Mouse (Mus musculus): ENCODE data around the gene 4931422A03Rik. TPM values are rescaled to one million over a fixed set of nuclear protein-coding genes. Genes with fewer than 3 reads are reported as not detected.

The 4931422A03Rik gene
- polyA plus RNA-seq, 1 experiment from 2014 or later: 2.1 TPM

GRCm38 (mm10) chr2:104042766-104043165 lies 14.6 kb upstream of the 4931422A03Rik start:
- H3K27me3 ChIP-seq: no peaks in the 10 kb centered on the region
- 92% methylated on average over 15 of the region's 15 CpGs for WGBS
- no peak overlapping the region for H3K4me3 ChIP-seq
- H3K4me1 ChIP-seq (replicated peaks): no peaks in the 10 kb centered on the region
- H3K9me3 ChIP-seq: no peaks in the 10 kb centered on the region
- no peak overlapping the region for H3K4me2 ChIP-seq
- H3K27ac ChIP-seq: no peak overlapping the region
- no peak overlapping the region for H3K9ac ChIP-seq
- H3K36me3 ChIP-seq: peaks cover 36% of the 10 kb centered on the region
- ATAC-seq (ENCODE audit: low FRiP score): no peak

- Histone ChIP-seq H3K27ac (no peak overlapping the region), H3K4me2 (no peak overlapping the region), H3K4me1 (replicated peaks) (no peaks in the 10 kb centered on the region), H3K4me3 (no peak overlapping the region), H3K27me3 (no peaks in the 10 kb centered on the region), H3K9ac (no peak overlapping the region), H3K36me3 (peaks cover 41% of the 10 kb centered on the region), H3K9me3 (no peaks in the 10 kb centered on the region)
- no peak for ATAC-seq (ENCODE audit: low FRiP score)
- WGBS: 86% methylated on average over 5 of the region's 5 CpGs
Observed at GRCm38 (mm10) chr2:104041632-104042031, 13.5 kb upstream of the 4931422A03Rik start.

GRCm38 (mm10) chr2:104038236-104038635 lies 10.1 kb upstream of the 4931422A03Rik start:
- Histone ChIP-seq H3K4me2 (no peak overlapping the region), H3K36me3 (peaks cover 47% of the 10 kb centered on the region), H3K27me3 (no peaks in the 10 kb centered on the region), H3K9me3 (no peaks in the 10 kb centered on the region), H3K9ac (no peak overlapping the region), H3K27ac (no peak overlapping the region), H3K4me1 (replicated peaks) (no peaks in the 10 kb centered on the region), H3K4me3 (no peak overlapping the region)
- ATAC-seq (ENCODE audit: low FRiP score): no peak
- WGBS: 51% methylated on average over 2 of the region's 2 CpGs

- H3K36me3 ChIP-seq: peaks cover 50% of the 10 kb centered on the region
- H3K27me3 ChIP-seq: no peaks in the 10 kb centered on the region
- no peak overlapping the region for H3K4me2 ChIP-seq
- 71% methylated on average over 3 of the region's 3 CpGs for WGBS
- H3K9me3 ChIP-seq: no peaks in the 10 kb centered on the region
- no peaks in the 10 kb centered on the region for H3K4me1 ChIP-seq (replicated peaks)
- H3K9ac ChIP-seq: no peak overlapping the region
- ATAC-seq (ENCODE audit: low FRiP score): no peak
- H3K4me3 ChIP-seq: no peak overlapping the region
- H3K27ac ChIP-seq: no peak overlapping the region
Observed at GRCm38 (mm10) chr2:104036316-104036715, 8.2 kb upstream of the 4931422A03Rik start.

GRCm38 (mm10) chr2:104035595-104035994 lies 7.4 kb upstream of the 4931422A03Rik start:
- no peak overlapping the region for H3K9ac ChIP-seq
- H3K36me3 ChIP-seq: peaks cover 45% of the 10 kb centered on the region
- no peak overlapping the region for H3K4me2 ChIP-seq
- 89% methylated on average over 6 of the region's 6 CpGs for WGBS
- no peak overlapping the region for H3K4me3 ChIP-seq
- H3K27ac ChIP-seq: no peak overlapping the region
- H3K9me3 ChIP-seq: no peaks in the 10 kb centered on the region
- H3K4me1 ChIP-seq (replicated peaks): 0 out of 2 replicates have a peak, but pooled peaks cover 1% of the 10 kb centered on the region
- H3K27me3 ChIP-seq: no peaks in the 10 kb centered on the region
- ATAC-seq (ENCODE audit: low FRiP score): no peak

GRCm38 (mm10) chr2:104034832-104035472 lies 6.8 kb upstream of the 4931422A03Rik start:
- Histone ChIP-seq H3K4me2 (no peak overlapping the region), H3K9ac (no peak overlapping the region), H3K4me3 (no peak overlapping the region), H3K4me1 (replicated peaks) (peaks cover 7% of the 10 kb centered on the region), H3K27me3 (no peaks in the 10 kb centered on the region), H3K27ac (no peak overlapping the region), H3K36me3 (peaks cover 41% of the 10 kb centered on the region), H3K9me3 (no peaks in the 10 kb centered on the region)
- WGBS: 34% methylated on average over 3 of the region's 3 CpGs
- no peak for ATAC-seq (ENCODE audit: low FRiP score)

GRCm38 (mm10) chr2:104032056-104032455 lies 3.9 kb upstream of the 4931422A03Rik start:
- no peak overlapping the region for H3K27ac ChIP-seq
- H3K27me3 ChIP-seq: no peaks in the 10 kb centered on the region
- H3K4me2 ChIP-seq: no peak overlapping the region
- H3K9me3 ChIP-seq: no peaks in the 10 kb centered on the region
- peaks cover 23% of the 10 kb centered on the region for H3K4me1 ChIP-seq (replicated peaks)
- ATAC-seq (ENCODE audit: low FRiP score): no peak
- no peak overlapping the region for H3K4me3 ChIP-seq
- peaks cover 28% of the 10 kb centered on the region for H3K36me3 ChIP-seq
- WGBS: 89% methylated on average over 3 of the region's 3 CpGs
- no peak overlapping the region for H3K9ac ChIP-seq

- Histone ChIP-seq H3K27ac (no peak overlapping the region), H3K27me3 (no peaks in the 10 kb centered on the region), H3K4me1 (replicated peaks) (peaks cover 23% of the 10 kb centered on the region), H3K4me2 (no peak overlapping the region), H3K9me3 (no peaks in the 10 kb centered on the region), H3K9ac (no peak overlapping the region), H3K36me3 (peaks cover 14% of the 10 kb centered on the region), H3K4me3 (no peak overlapping the region)
- 93% methylated on average over 3 of the region's 3 CpGs for WGBS
- no peak for ATAC-seq (ENCODE audit: low FRiP score)
Observed at GRCm38 (mm10) chr2:104030381-104030780, 2.2 kb upstream of the 4931422A03Rik start.

GRCm38 (mm10) chr2:104029074-104029473 lies 913 bp upstream of the 4931422A03Rik start:
- WGBS: 81% methylated on average over 2 of the region's 2 CpGs
- peaks cover 11% of the 10 kb centered on the region for H3K36me3 ChIP-seq
- peak overlapping the region; percentile 96 for H3K4me3 ChIP-seq
- ATAC-seq (ENCODE audit: low FRiP score): no peak
- H3K9me3 ChIP-seq: no peaks in the 10 kb centered on the region
- H3K4me2 ChIP-seq: peak overlapping the region; percentile 88
- H3K27ac ChIP-seq: no peak overlapping the region
- peaks cover 2% of the 10 kb centered on the region; the same call in 1 of the 2 replicates for H3K27me3 ChIP-seq
- 0 out of 2 replicates have a peak overlapping the region, but pooled peaks have one; percentile 98 for H3K9ac ChIP-seq
- peaks cover 23% of the 10 kb centered on the region for H3K4me1 ChIP-seq (replicated peaks)

GRCm38 (mm10) chr2:104027458-104028138 lies 563 bp downstream of the 4931422A03Rik start, which contains the start of gene Fbxo3:
Gene Fbxo3 (plus strand): TSS chr2:104027721.
- under 1% methylated on average over 28 of the region's 44 CpGs for WGBS
- H3K9me3 ChIP-seq: no peaks in the 10 kb centered on the region
- H3K4me2 ChIP-seq: peak within 1 kb of the TSS; percentile 88
- peak within 1 kb of the TSS; percentile 70 for H3K27ac ChIP-seq
- peak within 1 kb of the TSS; percentile 98 for H3K9ac ChIP-seq
- peaks cover 6% of the 10 kb centered on the region for H3K36me3 ChIP-seq
- ATAC-seq (ENCODE audit: low FRiP score): peak; percentile 96
- H3K4me1 ChIP-seq (replicated peaks): peaks cover 23% of the 10 kb centered on the region
- H3K27me3 ChIP-seq: peaks cover 2% of the 10 kb centered on the region; the same call in 1 of the 2 replicates
- peak within 1 kb of the TSS; percentile 96 for H3K4me3 ChIP-seq

- WGBS: 90% methylated on average over 4 of the region's 4 CpGs
- Histone ChIP-seq H3K4me2 (no peak overlapping the region), H3K4me1 (replicated peaks) (peaks cover 13% of the 10 kb centered on the region), H3K27ac (no peak overlapping the region), H3K36me3 (no peaks in the 10 kb centered on the region), H3K27me3 (peaks cover 2% of the 10 kb centered on the region; the same call in 1 of the 2 replicates), H3K4me3 (no peak overlapping the region), H3K9ac (no peak overlapping the region), H3K9me3 (no peaks in the 10 kb centered on the region)
- no peak for ATAC-seq (ENCODE audit: low FRiP score)
Observed at GRCm38 (mm10) chr2:104024656-104025055, 3.5 kb downstream of the 4931422A03Rik start.

- H3K27me3 ChIP-seq: peaks cover 2% of the 10 kb centered on the region; the same call in 1 of the 2 replicates
- H3K4me2 ChIP-seq: no peak overlapping the region
- H3K4me3 ChIP-seq: no peak overlapping the region
- H3K27ac ChIP-seq: no peak overlapping the region
- no peaks in the 10 kb centered on the region for H3K36me3 ChIP-seq
- no peaks in the 10 kb centered on the region for H3K4me1 ChIP-seq (replicated peaks)
- H3K9ac ChIP-seq: no peak overlapping the region
- WGBS: 86% methylated on average over 7 of the region's 7 CpGs
- ATAC-seq (ENCODE audit: low FRiP score): no peak
- no peaks in the 10 kb centered on the region for H3K9me3 ChIP-seq
Observed at GRCm38 (mm10) chr2:104023096-104023495, 5.1 kb downstream of the 4931422A03Rik start.
